Mouse (Mus musculus): ENCODE data around the gene Olfr1113. TPM values are rescaled to one million over a fixed set of nuclear protein-coding genes. Genes with fewer than 3 reads are reported as not detected.

Gene Olfr1113
- not detected for total RNA-seq (2023)

DNA sequence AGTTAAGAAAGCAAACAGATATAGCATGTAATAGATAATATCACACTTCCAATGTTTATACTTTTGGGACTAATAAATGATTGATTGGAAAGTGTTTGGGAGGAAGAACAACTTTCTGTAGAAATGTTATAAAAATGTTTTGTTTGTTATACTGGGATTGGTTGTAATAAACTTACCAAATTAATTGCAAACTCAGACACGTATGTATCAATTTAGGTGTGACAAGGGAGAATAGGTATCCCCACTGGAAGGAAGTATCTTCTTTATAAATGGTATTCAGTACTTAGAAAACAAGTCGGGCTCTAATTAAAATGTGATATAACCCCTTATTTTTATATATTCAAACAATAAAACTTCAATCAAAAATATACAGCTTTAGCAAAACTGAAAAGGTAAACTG lies at the start of gene Olfr1113:
Gene Olfr1113 (plus strand): TSS at position 301 of the 400 bp plus-strand sequence.

GRCm38 (mm10) chr2:87187498-87187897 lies 21.3 kb upstream of the Olfr1113 start, which contains the start of gene Olfr1112:
Gene Olfr1112, plus strand, starts transcription at chr2:87187798.

GRCm38 (mm10) chr2:87247713-87248112 lies 38.9 kb downstream of the Olfr1113 start, which contains the start of gene Olfr1115:
Gene Olfr1115, plus strand, starts transcription at chr2:87248013.

Other genes starting within 250 kb of the Olfr1113 start
- not detected for gene Olfr1099, start 248.3 kb upstream of the Olfr1113 start, total RNA-seq (2023)
- gene Olfr1100, start 229.0 kb upstream of the Olfr1113 start, total RNA-seq (2023), result not detected
- gene Olfr1101, start 217.7 kb upstream of the Olfr1113 start, total RNA-seq (2023), result not detected
- gene Olfr1102, start 210.6 kb upstream of the Olfr1113 start, total RNA-seq (2023), result not detected
- not detected for gene Olfr1104, start 181.9 kb upstream of the Olfr1113 start, total RNA-seq (2023)
- gene Olfr1105, start 172.4 kb upstream of the Olfr1113 start, total RNA-seq (2023), result not detected
- gene Olfr1106, start 156.7 kb upstream of the Olfr1113 start, total RNA-seq (2023), result not detected
- gene Olfr1107, start 133.2 kb upstream of the Olfr1113 start, total RNA-seq (2023), result not detected
- not detected for gene Olfr1109, start 113.0 kb upstream of the Olfr1113 start, total RNA-seq (2023)
- gene Olfr259, start 94.4 kb upstream of the Olfr1113 start, total RNA-seq (2023), result not detected
- not detected for gene Olfr1110, start 68.7 kb upstream of the Olfr1113 start, total RNA-seq (2023)
- gene Olfr1111, start 56.3 kb upstream of the Olfr1113 start, total RNA-seq (2023), result not detected
- gene Olfr1112, start 21.2 kb upstream of the Olfr1113 start, total RNA-seq (2023), result not detected
- not detected for gene Olfr1115, start 39.0 kb downstream of the Olfr1113 start, total RNA-seq (2023)
- not detected for gene Olfr1116, start 58.6 kb downstream of the Olfr1113 start, total RNA-seq (2023)
- gene Olfr1118, start 98.6 kb downstream of the Olfr1113 start, total RNA-seq (2023), result not detected
- gene Olfr1120, start 145.8 kb downstream of the Olfr1113 start, total RNA-seq (2023), result not detected
- not detected for gene Olfr1121, start 160.9 kb downstream of the Olfr1113 start, total RNA-seq (2023)
- 0.21 TPM for gene Olfr1122, start 176.9 kb downstream of the Olfr1113 start, total RNA-seq (2023)
- gene Olfr1123, start 207.7 kb downstream of the Olfr1113 start, total RNA-seq (2023), result not detected
- not detected for gene Olfr1124, start 221.3 kb downstream of the Olfr1113 start, total RNA-seq (2023)
- not detected for gene Olfr1126, start 245.0 kb downstream of the Olfr1113 start, total RNA-seq (2023)